Mouse (Mus musculus) intestine, embryonic 16.5 days (tissue): Measurements from ENCODE around the gene Zic5. TPM values are rescaled to one million over a fixed set of nuclear protein-coding genes. Genes with fewer than 3 reads are reported as not detected.

Experiments used
- ATAC-seq: fragments of 200-750 bp; cut with Nextera tagmentation; 2 replicates; pipeline ENCODE4 v1.8.0; 2017; ENCODE audit warnings: moderate TSS enrichment, moderate library complexity
- H3K27ac ChIP-seq: fragments of 300-500 bp; sonication (generic); 2 replicates; pipeline ENCODE4 v1.5.1; 2014; ENCODE audit warnings: mild to moderate bottlenecking, low read length
- H3K27me3 ChIP-seq: fragments of 300-500 bp; sonication (generic); replicated peaks from 2 replicates; pipeline ENCODE4 v1.6.1; 2014; ENCODE audit warnings: low read length, control low read depth, mixed read lengths; ENCODE audit not compliant: control insufficient read depth, insufficient read depth
- H3K36me3 ChIP-seq: fragments of 300-500 bp; sonication (generic); 2 replicates; pipeline ENCODE4 v1.6.1; 2014; ENCODE audit warnings: low read length, control low read depth; ENCODE audit not compliant: control insufficient read depth, insufficient read depth
- H3K4me1 ChIP-seq: fragments of 300-500 bp; sonication (generic); 2 replicates; pipeline ENCODE4 v1.6.1; 2014; ENCODE audit warnings: low read length, control low read depth, mixed read lengths; ENCODE audit not compliant: control insufficient read depth, insufficient read depth
- H3K4me2 ChIP-seq: fragments of 300-500 bp; sonication (generic); 2 replicates; pipeline ENCODE4 v1.6.1; 2014; ENCODE audit warnings: low read depth, low read length, control low read depth
- H3K4me3 ChIP-seq: fragments of 300-500 bp; sonication (generic); 2 replicates; pipeline ENCODE4 v1.5.1; 2014; ENCODE audit warnings: mild to moderate bottlenecking, low read length
- H3K9ac ChIP-seq: fragments of 300-500 bp; sonication (generic); 2 replicates; pipeline ENCODE4 v1.6.1; 2014; ENCODE audit warnings: low read depth, low read length
- H3K9me3 ChIP-seq: fragments of 300-500 bp; sonication (generic); 2 replicates; pipeline ENCODE4 v1.6.1; 2016; ENCODE audit warnings: low read length, control low read depth; ENCODE audit not compliant: control insufficient read depth
- WGBS: fragments of 180-500 bp; shearing (Covaris S2); extraction: QIAGEN DNeasy Blood & Tissue Kit; methylation state at CpG from one replicate; pipeline ENCODE4 v1.1.7; 2014; 5-methylcytosine and 5-hydroxymethylcytosine counted together
- polyA plus RNA-seq: library from polyadenylated mRNA; unstranded; fragments of >200 nt; fragmentation: Nextera tagmentation; extraction: Ambion mirVana; gene quantifications from 2 replicates; pipeline ENCODE4 v1.2.1, GENCODE M21; 2015

The Zic5 gene
- polyA plus RNA-seq, 1 experiment from 2014 or later = not detected

GRCm38 (mm10) chr14:122416166-122416771, 49.2 kb downstream of the Zic5 start:
- no peak overlapping the region for H3K27ac ChIP-seq
- no peak overlapping the region for H3K9ac ChIP-seq
- no peak overlapping the region for H3K4me3 ChIP-seq
- no peak for ATAC-seq
- no peaks in the 10 kb centered on the region for H3K9me3 ChIP-seq
- H3K36me3 ChIP-seq = no peaks in the 10 kb centered on the region
- 36% methylated on average over 4 of the region's 4 CpGs for WGBS
- no peaks in the 10 kb centered on the region for H3K4me1 ChIP-seq
- H3K4me2 ChIP-seq = no peak overlapping the region
- H3K27me3 ChIP-seq = no peaks in the 10 kb centered on the region

- Histone ChIP-seq H3K4me1 (no peaks in the 10 kb centered on the region), H3K4me3 (no peak overlapping the region), H3K9me3 (no peaks in the 10 kb centered on the region), H3K9ac (no peak overlapping the region), H3K36me3 (no peaks in the 10 kb centered on the region), H3K27ac (no peak overlapping the region), H3K27me3 (0 out of 2 replicates have a peak, but pooled peaks cover 2% of the 10 kb centered on the region), H3K4me2 (no peak overlapping the region)
- WGBS = 94% methylated on average over 2 of the region's 2 CpGs
- no peak for ATAC-seq
Observed at GRCm38 (mm10) chr14:122414786-122415185, 50.7 kb downstream of the Zic5 start.

GRCm38 (mm10) chr14:122413542-122413928, 51.9 kb downstream of the Zic5 start:
- no peak for ATAC-seq
- H3K4me2 ChIP-seq = no peak overlapping the region
- H3K9me3 ChIP-seq = no peaks in the 10 kb centered on the region
- H3K4me1 ChIP-seq = no peaks in the 10 kb centered on the region
- peaks cover 3% of the 10 kb centered on the region; the same call in 1 of the 2 replicates for H3K27me3 ChIP-seq
- no peaks in the 10 kb centered on the region for H3K36me3 ChIP-seq
- H3K4me3 ChIP-seq = no peak overlapping the region
- 77% methylated on average over 2 of the region's 2 CpGs for WGBS
- H3K27ac ChIP-seq = no peak overlapping the region
- no peak overlapping the region for H3K9ac ChIP-seq

GRCm38 (mm10) chr14:122412841-122413541, 52.5 kb downstream of the Zic5 start:
- peaks cover 9% of the 10 kb centered on the region; the same call in 1 of the 2 replicates for H3K27me3 ChIP-seq
- H3K4me2 ChIP-seq = no peak overlapping the region
- H3K4me1 ChIP-seq = no peaks in the 10 kb centered on the region
- no peak overlapping the region for H3K27ac ChIP-seq
- H3K9ac ChIP-seq = no peak overlapping the region
- no peaks in the 10 kb centered on the region for H3K36me3 ChIP-seq
- no peaks in the 10 kb centered on the region for H3K9me3 ChIP-seq
- H3K4me3 ChIP-seq = no peak overlapping the region
- ATAC-seq = no peak
- 67% methylated on average over 2 of the region's 2 CpGs for WGBS

Other genes with a start within 250 kb of the Zic5 start
- gene Gm5089, start 14.6 kb downstream of the Zic5 start, polyA plus RNA-seq = not detected in 2 replicates
- gene Zic2, start 9.8 kb upstream of the Zic5 start, polyA plus RNA-seq = not detected in 2 replicates
- not detected in 2 replicates for gene Gm10837, start 24.9 kb upstream of the Zic5 start, polyA plus RNA-seq
- gene Pcca, start 68.6 kb upstream of the Zic5 start, polyA plus RNA-seq = 17.3 and 18.3 TPM in 2 replicates